Mouse (Mus musculus): Measurements from ENCODE around the gene Gtf2h5. TPM values are rescaled to one million over a fixed set of nuclear protein-coding genes. Genes with fewer than 3 reads are reported as not detected.

The Gtf2h5 gene
- total RNA-seq, 2 experiments from 2014 or later = 103 to 106 TPM

GRCm38 (mm10) chr17:6073405-6073804 lies 6.2 kb upstream of the Gtf2h5 start:
- no peak for DNase-seq (ENCODE audit: extremely low spot score in 1 of 2, low spot score in 2 of 2)
- intact Hi-C loops (cut with DNase I) = no loop called here
- no peak for TF ChIP-seq CTCF (IDR thresholded peaks at IDR 0.05)
- Histone ChIP-seq H3K27ac (no peak overlapping the region), H3K4me3 (no peak overlapping the region)

- Histone ChIP-seq H3K27ac (0 out of 2 replicates have a peak overlapping the region, but pooled peaks have one; percentile 4), H3K4me3 (no peak overlapping the region)
- no peak for DNase-seq (ENCODE audit: extremely low spot score in 1 of 2, low spot score in 2 of 2)
- TF ChIP-seq CTCF (IDR thresholded peaks at IDR 0.05) = no peak
- intact Hi-C loops (cut with DNase I) = no loop called here
Measured at GRCm38 (mm10) chr17:6083323-6083890, 3.8 kb downstream of the Gtf2h5 start.

- Histone ChIP-seq H3K27ac (no peak overlapping the region), H3K4me3 (no peak overlapping the region)
- no peak for DNase-seq (ENCODE audit: extremely low spot score in 1 of 2, low spot score in 2 of 2)
- intact Hi-C loops (cut with DNase I) = no loop called here
- TF ChIP-seq CTCF (IDR thresholded peaks at IDR 0.05) = no peak
Measured at GRCm38 (mm10) chr17:6091604-6092003, 12.0 kb downstream of the Gtf2h5 start.

GRCm38 (mm10) chr17:6095579-6095978 lies 16.0 kb downstream of the Gtf2h5 start:
- no peak overlapping the region for H3K27ac ChIP-seq
- no peak overlapping the region for H3K4me3 ChIP-seq
- intact Hi-C loops (cut with DNase I) = no loop called here
- DNase-seq (ENCODE audit: extremely low spot score in 1 of 2, low spot score in 2 of 2) = no peak
- peak; percentile 53 for TF ChIP-seq CTCF (IDR thresholded peaks at IDR 0.05)

- intact Hi-C loops (cut with DNase I) = no loop called here
- Histone ChIP-seq H3K4me3 (no peak overlapping the region), H3K27ac (no peak overlapping the region)
- peak; percentile 95 for TF ChIP-seq CTCF (IDR thresholded peaks at IDR 0.05)
- peak; percentile 39 to 59 for DNase-seq (ENCODE audit: extremely low spot score in 1 of 2, low spot score in 2 of 2)
Measured at GRCm38 (mm10) chr17:6097884-6098283, 18.3 kb downstream of the Gtf2h5 start.

- Histone ChIP-seq H3K4me3 (no peak overlapping the region), H3K27ac (no peak overlapping the region)
- no peak for DNase-seq (ENCODE audit: extremely low spot score in 1 of 2, low spot score in 2 of 2)
- intact Hi-C loops (cut with DNase I) = no loop called here
- no peak for TF ChIP-seq CTCF (IDR thresholded peaks at IDR 0.05)
Measured at GRCm38 (mm10) chr17:6102287-6102686, 22.7 kb downstream of the Gtf2h5 start.

- Histone ChIP-seq H3K4me3 (no peak overlapping the region), H3K27ac (no peak overlapping the region)
- intact Hi-C loops (cut with DNase I) = no loop called here
- DNase-seq (ENCODE audit: extremely low spot score in 1 of 2, low spot score in 2 of 2) = no peak
- TF ChIP-seq CTCF (IDR thresholded peaks at IDR 0.05) = no peak
Measured at GRCm38 (mm10) chr17:6103566-6103965, 24.0 kb downstream of the Gtf2h5 start.

GRCm38 (mm10) chr17:6106361-6107014 lies 26.9 kb downstream of the Gtf2h5 start, which contains the start of gene Tulp4:
Gene Tulp4, plus strand, starts transcription at chr17:6106437.
- intact Hi-C loops (cut with DNase I) = loop anchor here (5.0 kb wide), 3 partner anchors 66 to 101 kb away; no protein-coding TSS in a partner anchor
- no peak for TF ChIP-seq CTCF (IDR thresholded peaks at IDR 0.05)
- peak within 1 kb of the TSS; percentile 95 for H3K27ac ChIP-seq
- H3K4me3 ChIP-seq = peak within 1 kb of the TSS; percentile 88
- DNase-seq (ENCODE audit: extremely low spot score in 1 of 2, low spot score in 2 of 2) = peak; percentile 75 to 84

- peak overlapping the region; percentile 87 for H3K27ac ChIP-seq
- peak; percentile 48 to 53 for DNase-seq (ENCODE audit: extremely low spot score in 1 of 2, low spot score in 2 of 2)
- intact Hi-C loops (cut with DNase I) = loop anchor here (5.0 kb wide), 3 partner anchors 65 to 100 kb away; no protein-coding TSS in a partner anchor
- peak overlapping the region; percentile 88 for H3K4me3 ChIP-seq
- TF ChIP-seq CTCF (IDR thresholded peaks at IDR 0.05) = no peak
Measured at GRCm38 (mm10) chr17:6107015-6107601, 27.5 kb downstream of the Gtf2h5 start.

- H3K4me3 ChIP-seq = peak overlapping the region; percentile 88
- peak overlapping the region; percentile 87; the same call in 1 of the 2 replicates for H3K27ac ChIP-seq
- intact Hi-C loops (cut with DNase I) = loop anchor here (5.0 kb wide), 3 partner anchors 64 to 99 kb away; no protein-coding TSS in a partner anchor
- no peak for DNase-seq (ENCODE audit: extremely low spot score in 1 of 2, low spot score in 2 of 2)
- TF ChIP-seq CTCF (IDR thresholded peaks at IDR 0.05) = no peak
Measured at GRCm38 (mm10) chr17:6108175-6108574, 28.6 kb downstream of the Gtf2h5 start.

- TF ChIP-seq CTCF (IDR thresholded peaks at IDR 0.05) = peak; percentile 53
- H3K27ac ChIP-seq = no peak overlapping the region
- intact Hi-C loops (cut with DNase I) = no loop called here
- no peak for DNase-seq (ENCODE audit: extremely low spot score in 1 of 2, low spot score in 2 of 2)
- no peak overlapping the region for H3K4me3 ChIP-seq
Measured at GRCm38 (mm10) chr17:6110956-6111355, 31.4 kb downstream of the Gtf2h5 start.

- no peak overlapping the region for H3K27ac ChIP-seq
- DNase-seq (ENCODE audit: extremely low spot score in 1 of 2, low spot score in 2 of 2) = no peak
- intact Hi-C loops (cut with DNase I) = no loop called here
- TF ChIP-seq CTCF (IDR thresholded peaks at IDR 0.05) = no peak
- no peak overlapping the region for H3K4me3 ChIP-seq
Measured at GRCm38 (mm10) chr17:6113653-6114052, 34.1 kb downstream of the Gtf2h5 start.

All from left cerebral cortex, adult 2 months (tissue).